16 mouse cellular contexts compared by ENCODE assay signal in genomic region chrX:162541961-162542360, GRCm38 (mm10).
DNase-seq lines count a peak whose midpoint lies in the region; ATAC-seq and TF ChIP-seq lines count a peak whose summit lies in the region.
"Had no signal": no experiment of that assay in that cellular context is flagged by ENCODE, and none has a peak within 500 bp of the region (broad histone marks: within the 10 kb centered on the region; RNA-seq: fewer than 3 reads in every experiment).

No protein-coding gene starts in this region.

- H3K27ac ChIP-seq in layer of hippocampus, adult 2 months = peak overlapping the region; percentile 82
- no peak overlapping the region for H3K27ac ChIP-seq in MEL (ENCODE audit: control insufficient read depth, low read depth, low read length)
- H3K27ac ChIP-seq in cerebellum, adult 2 months (ENCODE audit: insufficient read depth, low read length) = no peak overlapping the region
- H3K27ac ChIP-seq: embryonic facial prominence, embryonic 10.5 days; embryonic facial prominence, embryonic 12.5 days; forebrain, embryonic 13.5 days; forebrain, embryonic 15.5 days had no signal

- no peaks in the 10 kb centered on the region for H3K27me3 ChIP-seq in MEL (ENCODE audit: control insufficient read depth in 1 of 2, insufficient read depth in 2 of 2, low read length in 2 of 2)
- H3K27me3 ChIP-seq in cerebellum, adult 2 months (ENCODE audit: control insufficient read depth, insufficient read depth, low read length) = no peaks in the 10 kb centered on the region
- H3K27me3 ChIP-seq: forebrain, embryonic 13.5 days; forebrain, embryonic 15.5 days had no signal

- no peak overlapping the region for H3K4me3 ChIP-seq in layer of hippocampus, adult 2 months
- H3K4me3 ChIP-seq in MEL (ENCODE audit: control insufficient read depth in 1 of 2, insufficient read depth in 1 of 2, low read depth in 2 of 2, low read length in 2 of 2) = no peak overlapping the region
- no peak overlapping the region for H3K4me3 ChIP-seq in cerebellum, adult 2 months (replicated peaks; ENCODE audit: insufficient read depth, low read depth, low read length)
- H3K4me3 ChIP-seq: embryonic facial prominence, embryonic 10.5 days; embryonic facial prominence, embryonic 12.5 days; forebrain, embryonic 13.5 days; forebrain, embryonic 15.5 days had no signal

- no peaks in the 10 kb centered on the region for H3K9me3 ChIP-seq in MEL (replicated peaks; ENCODE audit: insufficient read depth, low read length)
- H3K9me3 ChIP-seq: embryonic facial prominence, embryonic 10.5 days; embryonic facial prominence, embryonic 12.5 days; forebrain, embryonic 13.5 days; forebrain, embryonic 15.5 days; G1E had no signal

- 96% methylated on average over 1 of the region's 1 CpGs for WGBS in cerebellum, adult 2 months

- peaks cover 0 to 1% of the 10 kb centered on the region in 2 experiments; a peak in 2 of 4 replicates for H3K4me1 ChIP-seq in MEL (ENCODE audit: control insufficient read depth in 1 of 2, insufficient read depth in 2 of 2, low read length in 2 of 2)
- H3K4me1 ChIP-seq in cerebellum, adult 2 months (ENCODE audit: control insufficient read depth, insufficient read depth, low read length) = peaks cover 2% of the 10 kb centered on the region; the same call in 1 of the 2 replicates
- H3K4me1 ChIP-seq: embryonic facial prominence, embryonic 10.5 days; embryonic facial prominence, embryonic 12.5 days; forebrain, embryonic 13.5 days; forebrain, embryonic 15.5 days had no signal

- DNase-seq in layer of hippocampus, adult 2 months (ENCODE audit: low spot score in 2 of 2) = no peak
- no peak for DNase-seq in layer of hippocampus, postnatal 10 days (ENCODE audit: low spot score in 2 of 2)
- peak; percentile 7 for DNase-seq in MEL (ENCODE audit: low read depth, low spot score)
- no peak for DNase-seq in cerebellum, adult 2 months
- DNase-seq in gastrocnemius, postnatal 4 days (ENCODE audit: low spot score in 2 of 2) = no peak
- DNase-seq in thymus, postnatal 4 days = no peak
- DNase-seq: cerebellum, adult 11-12 months; cerebellum, postnatal 14 days; cerebellum, postnatal 36 days; forebrain, postnatal 0 days had no signal

- TF ChIP-seq RAD21 in MEL (IDR thresholded peaks at IDR 0.05; ENCODE audit: low read depth, low read length) = no peak

- TF ChIP-seq POLR2A in MEL (IDR thresholded peaks at IDR 0.05; ENCODE audit: control insufficient read depth in 1 of 2, insufficient read depth in 1 of 2, low read depth in 1 of 2, low read length in 2 of 2, poor library complexity in 1 of 2) = no peak
- TF ChIP-seq POLR2A in cerebellum, adult 2 months (IDR thresholded peaks at IDR 0.05; ENCODE audit: borderline replicate concordance, insufficient read depth, low read length) = no peak

- ATAC-seq in granulocyte monocyte progenitor cell, adult 5-6 weeks (replicated peaks; ENCODE audit: poor library complexity, severe bottlenecking) = peak; percentile 61
- ATAC-seq: forebrain, embryonic 13.5 days; forebrain, postnatal 0 days had no signal

- H3K79me2 ChIP-seq in MEL (ENCODE audit: control insufficient read depth, insufficient read depth, low read length, poor library complexity) = no peaks in the 10 kb centered on the region

- TF ChIP-seq CTCF in layer of hippocampus, adult 2 months (conservative IDR thresholded peaks at IDR 0.05) = no peak
- no peak for TF ChIP-seq CTCF in MEL (IDR thresholded peaks at IDR 0.05 in 2 of 3, conservative IDR thresholded peaks at IDR 0.05 in 1 of 3; ENCODE audit: control insufficient read depth in 1 of 3, insufficient read depth in 1 of 3, low read depth in 2 of 3, low read length in 3 of 3, poor library complexity in 1 of 3, severe bottlenecking in 1 of 3)
- TF ChIP-seq CTCF in cerebellum, adult 2 months (IDR thresholded peaks at IDR 0.05; ENCODE audit: borderline replicate concordance, insufficient read depth, low read depth, low read length) = no peak

- H3K36me3 ChIP-seq in MEL (ENCODE audit: control insufficient read depth in 1 of 2, insufficient read depth in 2 of 2, low read length in 2 of 2) = no peaks in the 10 kb centered on the region
- H3K36me3 ChIP-seq: embryonic facial prominence, embryonic 10.5 days; embryonic facial prominence, embryonic 12.5 days; forebrain, embryonic 15.5 days had no signal

- no peak overlapping the region for H3K9ac ChIP-seq in MEL (ENCODE audit: control insufficient read depth, low read depth, low read length, poor library complexity, severe bottlenecking)
- H3K9ac ChIP-seq: embryonic facial prominence, embryonic 12.5 days; forebrain, embryonic 13.5 days; forebrain, embryonic 15.5 days; forebrain, postnatal 0 days had no signal

- no peak for TF ChIP-seq EP300 in MEL (IDR thresholded peaks at IDR 0.05; ENCODE audit: low read depth in 1 of 2, low read length in 2 of 2)

TF ChIP-seq in MEL, 35 proteins besides CTCF, POLR2A, EP300 and RAD21:
- TF ChIP-seq GABPA (IDR thresholded peaks at IDR 0.05; ENCODE audit: low read depth, low read length) (no peak), HCFC1 (IDR thresholded peaks at IDR 0.05; ENCODE audit: low read depth, low read length) (no peak)
